Mouse (Mus musculus) kidney, embryonic 16.5 days (tissue): ENCODE data around the gene Tbc1d4. TPM values are rescaled to one million over a fixed set of nuclear protein-coding genes. Genes with fewer than 3 reads are reported as not detected.

Source experiments
- ATAC-seq: fragments of 200-750 bp; cut with Nextera tagmentation; 2 replicates; pipeline ENCODE4 v1.8.0; 2017; ENCODE audit warnings: moderate TSS enrichment; ENCODE audit not compliant: low FRiP score, low TSS enrichment
- H3K27ac ChIP-seq: fragments of 300-500 bp; sonication (generic); 2 replicates; pipeline ENCODE4 v1.5.1; 2014; ENCODE audit warnings: low read length
- H3K27me3 ChIP-seq: fragments of 300-500 bp; sonication (generic); 2 replicates; pipeline ENCODE4 v1.6.1; 2014; ENCODE audit warnings: low read length, control low read depth, mixed read lengths; ENCODE audit not compliant: insufficient read depth
- H3K36me3 ChIP-seq: fragments of 300-500 bp; sonication (generic); 2 replicates; pipeline ENCODE4 v1.6.1; 2014; ENCODE audit warnings: low read length, control low read depth, mixed read lengths; ENCODE audit not compliant: insufficient read depth
- H3K4me1 ChIP-seq: fragments of 300-500 bp; sonication (generic); 2 replicates; pipeline ENCODE4 v1.6.1; 2014; ENCODE audit warnings: low read length, control low read depth, mixed read lengths; ENCODE audit not compliant: insufficient read depth
- H3K4me2 ChIP-seq: fragments of 300-500 bp; sonication (generic); replicated peaks from 2 replicates; pipeline ENCODE4 v1.6.1; 2014; ENCODE audit warnings: low read depth, low read length
- H3K4me3 ChIP-seq: fragments of 300-500 bp; sonication (generic); 2 replicates; pipeline ENCODE4 v1.5.1; 2014; ENCODE audit warnings: mild to moderate bottlenecking, low read length
- H3K9ac ChIP-seq: fragments of 300-500 bp; sonication (generic); replicated peaks from 2 replicates; pipeline ENCODE4 v1.6.1; 2014; ENCODE audit warnings: low read length
- H3K9me3 ChIP-seq: fragments of 300-500 bp; sonication (generic); 2 replicates; pipeline ENCODE4 v1.6.1; 2016; ENCODE audit warnings: low read length, control low read depth
- WGBS: fragments of 180-500 bp; shearing (Covaris S2); extraction: QIAGEN DNeasy Blood & Tissue Kit; methylation state at CpG from one replicate; pipeline ENCODE4 v1.1.7; 2014; 5-methylcytosine and 5-hydroxymethylcytosine counted together
- polyA plus RNA-seq: library from polyadenylated mRNA; unstranded; fragments of >200 nt; fragmentation: Nextera tagmentation; extraction: Ambion mirVana; gene quantifications from 2 replicates; pipeline ENCODE4 v1.2.1, GENCODE M21; 2015

Tbc1d4 gene
- polyA plus RNA-seq, 1 experiment from 2014 or later, result 22.0 TPM

- no peak overlapping the region for H3K27ac ChIP-seq
- peaks cover 24% of the 10 kb centered on the region for H3K4me1 ChIP-seq
- H3K9ac ChIP-seq, result no peak overlapping the region
- H3K4me2 ChIP-seq, result no peak overlapping the region
- WGBS, result 97% methylated on average over 3 of the region's 3 CpGs
- no peak for ATAC-seq
- no peaks in the 10 kb centered on the region for H3K36me3 ChIP-seq
- no peak overlapping the region for H3K4me3 ChIP-seq
- no peaks in the 10 kb centered on the region for H3K9me3 ChIP-seq
- H3K27me3 ChIP-seq, result no peaks in the 10 kb centered on the region
Observed at GRCm38 (mm10) chr14:101540466-101540865, 68.5 kb downstream of the Tbc1d4 start.

- no peak overlapping the region for H3K9ac ChIP-seq
- no peak overlapping the region for H3K4me3 ChIP-seq
- peaks cover 24% of the 10 kb centered on the region for H3K4me1 ChIP-seq
- no peak overlapping the region for H3K27ac ChIP-seq
- H3K4me2 ChIP-seq, result no peak overlapping the region
- no peaks in the 10 kb centered on the region for H3K36me3 ChIP-seq
- 32% methylated on average over 2 of the region's 2 CpGs for WGBS
- peak; percentile 95 for ATAC-seq
- H3K27me3 ChIP-seq, result no peaks in the 10 kb centered on the region
- no peaks in the 10 kb centered on the region for H3K9me3 ChIP-seq
Observed at GRCm38 (mm10) chr14:101537906-101538305, 71.1 kb downstream of the Tbc1d4 start.

GRCm38 (mm10) chr14:101537413-101537812 is 71.6 kb downstream of the Tbc1d4 start:
- no peak overlapping the region for H3K4me3 ChIP-seq

GRCm38 (mm10) chr14:101532090-101532695 is 76.8 kb downstream of the Tbc1d4 start:
- Histone ChIP-seq H3K36me3 (no peaks in the 10 kb centered on the region), H3K4me3 (no peak overlapping the region), H3K4me2 (no peak overlapping the region), H3K27me3 (no peaks in the 10 kb centered on the region), H3K9ac (0 out of 2 replicates have a peak overlapping the region, but pooled peaks have one; percentile 20), H3K4me1 (peaks cover 18% of the 10 kb centered on the region), H3K27ac (0 out of 2 replicates have a peak overlapping the region, but pooled peaks have one; percentile 38), H3K9me3 (no peaks in the 10 kb centered on the region)
- ATAC-seq, result peak; percentile 75
- 34% methylated on average over 7 of the region's 7 CpGs for WGBS

More at GRCm38 (mm10) chr14:101537413-101537812, 71.6 kb downstream of the Tbc1d4 start:
- Histone ChIP-seq H3K27ac (no peak overlapping the region), H3K9ac (no peak overlapping the region), H3K4me1 (peaks cover 22% of the 10 kb centered on the region), H3K9me3 (no peaks in the 10 kb centered on the region), H3K27me3 (no peaks in the 10 kb centered on the region), H3K36me3 (no peaks in the 10 kb centered on the region), H3K4me2 (no peak overlapping the region)
- peak; percentile 47; the same call in 1 of the 2 replicates for ATAC-seq
- WGBS, result 57% methylated on average over 1 of the region's 1 CpGs

- Histone ChIP-seq H3K4me2 (no peak overlapping the region), H3K4me1 (peaks cover 15% of the 10 kb centered on the region), H3K4me3 (no peak overlapping the region), H3K36me3 (no peaks in the 10 kb centered on the region), H3K27ac (no peak overlapping the region), H3K9ac (no peak overlapping the region), H3K27me3 (no peaks in the 10 kb centered on the region), H3K9me3 (no peaks in the 10 kb centered on the region)
- ATAC-seq, result no peak
- WGBS, result 45% methylated on average over 2 of the region's 2 CpGs
Observed at GRCm38 (mm10) chr14:101530455-101530854, 78.5 kb downstream of the Tbc1d4 start.

GRCm38 (mm10) chr14:101529194-101529593 is 79.8 kb downstream of the Tbc1d4 start:
- Histone ChIP-seq H3K4me3 (no peak overlapping the region), H3K4me2 (no peak overlapping the region), H3K27me3 (no peaks in the 10 kb centered on the region), H3K9ac (no peak overlapping the region), H3K9me3 (no peaks in the 10 kb centered on the region), H3K36me3 (no peaks in the 10 kb centered on the region), H3K4me1 (peaks cover 15% of the 10 kb centered on the region), H3K27ac (no peak overlapping the region)
- 78% methylated on average over 6 of the region's 6 CpGs for WGBS
- ATAC-seq, result no peak

GRCm38 (mm10) chr14:101527420-101527996 is 81.5 kb downstream of the Tbc1d4 start:
- no peak overlapping the region for H3K27ac ChIP-seq
- H3K36me3 ChIP-seq, result no peaks in the 10 kb centered on the region
- no peak overlapping the region for H3K4me2 ChIP-seq
- H3K4me3 ChIP-seq, result no peak overlapping the region
- H3K9me3 ChIP-seq, result no peaks in the 10 kb centered on the region
- H3K4me1 ChIP-seq, result peaks cover 14% of the 10 kb centered on the region
- H3K9ac ChIP-seq, result no peak overlapping the region
- no peak for ATAC-seq
- 88% methylated on average over 11 of the region's 11 CpGs for WGBS
- H3K27me3 ChIP-seq, result no peaks in the 10 kb centered on the region

GRCm38 (mm10) chr14:101526478-101526877 is 82.5 kb downstream of the Tbc1d4 start:
- no peaks in the 10 kb centered on the region for H3K9me3 ChIP-seq
- no peak for ATAC-seq

GRCm38 (mm10) chr14:101519964-101520363 is 89.0 kb downstream of the Tbc1d4 start:
- WGBS, result 90% methylated on average over 2 of the region's 2 CpGs

More at GRCm38 (mm10) chr14:101526478-101526877, 82.5 kb downstream of the Tbc1d4 start:
- H3K4me1 ChIP-seq, result peaks cover 6% of the 10 kb centered on the region; the same call in 1 of the 2 replicates
- no peak overlapping the region for H3K4me3 ChIP-seq
- H3K27ac ChIP-seq, result no peak overlapping the region
- no peaks in the 10 kb centered on the region for H3K27me3 ChIP-seq
- H3K9ac ChIP-seq, result no peak overlapping the region
- WGBS, result 77% methylated on average over 1 of the region's 1 CpGs
- H3K36me3 ChIP-seq, result no peaks in the 10 kb centered on the region
- no peak overlapping the region for H3K4me2 ChIP-seq

GRCm38 (mm10) chr14:101518259-101518658 is 90.7 kb downstream of the Tbc1d4 start:
- Histone ChIP-seq H3K4me2 (0 out of 2 replicates have a peak overlapping the region, but pooled peaks have one; percentile 19), H3K9me3 (no peaks in the 10 kb centered on the region), H3K4me3 (no peak overlapping the region), H3K36me3 (no peaks in the 10 kb centered on the region), H3K4me1 (peaks cover 10% of the 10 kb centered on the region), H3K9ac (no peak overlapping the region), H3K27me3 (no peaks in the 10 kb centered on the region), H3K27ac (no peak overlapping the region)
- 44% methylated on average over 14 of the region's 14 CpGs for WGBS
- ATAC-seq, result no peak

More at GRCm38 (mm10) chr14:101519964-101520363, 89.0 kb downstream of the Tbc1d4 start:
- ATAC-seq, result no peak
- no peak overlapping the region for H3K4me3 ChIP-seq
- peaks cover 10% of the 10 kb centered on the region for H3K4me1 ChIP-seq
- no peaks in the 10 kb centered on the region for H3K9me3 ChIP-seq
- H3K4me2 ChIP-seq, result no peak overlapping the region
- H3K9ac ChIP-seq, result no peak overlapping the region
- H3K27me3 ChIP-seq, result no peaks in the 10 kb centered on the region
- H3K36me3 ChIP-seq, result no peaks in the 10 kb centered on the region
- no peak overlapping the region for H3K27ac ChIP-seq
